Mouse (Mus musculus) hematopoietic multipotent progenitor cell, adult 10-12 weeks (in vitro differentiated cells): ENCODE results near the gene Hepacam2. TPM values are rescaled to one million over a fixed set of nuclear protein-coding genes. Genes with fewer than 3 reads are reported as not detected.

ENCODE experiments used
- polyA plus RNA-seq: library from polyadenylated mRNA; stranded (reverse); fragments of >175 nt; gene quantifications from 2 replicates; pipeline ENCODE4 v1.2.3, GENCODE M21; 2012; ENCODE audit warnings: low replicate concordance

The Hepacam2 gene
- polyA plus RNA-seq: 1.1 and 1.2 TPM in 2 replicates

DNA sequence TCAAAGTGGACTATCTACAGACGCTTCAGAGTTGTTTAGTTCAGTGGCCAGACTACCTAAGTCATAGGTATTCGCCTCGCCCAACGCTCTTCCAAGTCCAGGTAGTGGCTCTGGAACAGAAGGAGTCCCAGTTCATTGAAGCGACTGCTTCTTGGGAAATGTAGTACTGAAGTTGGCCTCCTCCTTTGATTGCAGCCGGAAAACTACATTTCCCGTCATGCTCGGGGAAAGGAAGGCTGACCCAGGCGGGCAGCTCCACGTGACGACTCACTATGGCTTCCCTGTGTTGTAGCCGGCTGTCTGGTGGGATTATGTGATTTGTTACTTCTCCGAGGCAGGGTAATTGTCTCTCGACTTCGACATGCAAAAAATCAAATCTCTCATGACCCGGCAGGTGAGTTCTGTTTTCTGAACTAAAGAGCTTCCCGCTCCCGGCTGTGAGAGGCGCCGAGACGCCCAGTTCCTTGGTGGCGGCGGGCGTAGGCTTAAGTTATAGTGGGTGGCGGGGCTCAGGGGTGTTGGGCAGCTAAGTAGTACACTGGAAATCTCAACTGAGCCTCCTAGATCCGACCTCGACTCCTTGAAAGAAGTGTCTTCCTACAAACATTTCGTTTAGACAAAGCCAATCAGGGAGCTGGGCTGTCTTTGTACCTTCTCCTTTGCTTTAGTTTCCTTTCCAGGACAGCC is at the start of gene Hepacam2, which contains the start of gene Vps50:
Gene Hepacam2 (minus strand): TSS at position 137 of the 687 bp plus-strand sequence.
Gene Vps50 (plus strand): TSS at position 221 of the 687 bp plus-strand sequence.

Other genes with a start within 250 kb of the Hepacam2 start
- 2.5 and 10.3 TPM in 2 replicates for gene Samd9l, start 98.7 kb downstream of the Hepacam2 start, polyA plus RNA-seq
- 0.89 and 2.0 TPM in 2 replicates for gene Vps50, start 84 bp upstream of the Hepacam2 start, polyA plus RNA-seq